Mouse (Mus musculus): ENCODE measurements around the gene Adam12. TPM values are rescaled to one million over a fixed set of nuclear protein-coding genes. Genes with fewer than 3 reads are reported as not detected.

The Adam12 gene
- polyA plus RNA-seq, 1 experiment from 2014 or later: 8.8 TPM

- no peak for ATAC-seq (replicated peaks; ENCODE audit: insufficient number of reproducible peaks, low FRiP score, low TSS enrichment)
- H3K36me3 ChIP-seq (ENCODE audit: control insufficient read depth, insufficient read depth, low read length): no peaks in the 10 kb centered on the region
- no peaks in the 10 kb centered on the region for H3K27me3 ChIP-seq (ENCODE audit: control insufficient read depth, insufficient read depth, low read length)
- no peak overlapping the region for H3K4me3 ChIP-seq (ENCODE audit: low read depth, low read length)
- no peak overlapping the region for H3K4me2 ChIP-seq
- H3K27ac ChIP-seq (ENCODE audit: low read depth, low read length): no peak overlapping the region
- no peak overlapping the region for H3K9ac ChIP-seq (ENCODE audit: low read depth, low read length)
- 77% methylated on average over 3 of the region's 3 CpGs for WGBS (ENCODE audit: insufficient replicate concordance)
- no peaks in the 10 kb centered on the region for H3K4me1 ChIP-seq (ENCODE audit: control insufficient read depth, insufficient read depth, low read length)
- H3K9me3 ChIP-seq (replicated peaks; ENCODE audit: control insufficient read depth, low read length): no peaks in the 10 kb centered on the region
These were observed 355.8 kb downstream of the Adam12 start for GRCm38 (mm10) chr7:133876139-133876538.

GRCm38 (mm10) chr7:133872701-133873100 is 359.2 kb downstream of the Adam12 start:
- no peaks in the 10 kb centered on the region for H3K27me3 ChIP-seq (ENCODE audit: control insufficient read depth, insufficient read depth, low read length)
- no peak overlapping the region for H3K4me2 ChIP-seq
- ATAC-seq (replicated peaks; ENCODE audit: insufficient number of reproducible peaks, low FRiP score, low TSS enrichment): no peak
- H3K4me3 ChIP-seq (ENCODE audit: low read depth, low read length): no peak overlapping the region
- WGBS (ENCODE audit: insufficient replicate concordance): 67% methylated on average over 5 of the region's 5 CpGs
- no peaks in the 10 kb centered on the region for H3K9me3 ChIP-seq (replicated peaks; ENCODE audit: control insufficient read depth, low read length)
- H3K27ac ChIP-seq (ENCODE audit: low read depth, low read length): no peak overlapping the region
- no peaks in the 10 kb centered on the region for H3K4me1 ChIP-seq (ENCODE audit: control insufficient read depth, insufficient read depth, low read length)
- no peak overlapping the region for H3K9ac ChIP-seq (ENCODE audit: low read depth, low read length)
- no peaks in the 10 kb centered on the region for H3K36me3 ChIP-seq (ENCODE audit: control insufficient read depth, insufficient read depth, low read length)

- no peak for ATAC-seq (replicated peaks; ENCODE audit: insufficient number of reproducible peaks, low FRiP score, low TSS enrichment)
- H3K9me3 ChIP-seq (replicated peaks; ENCODE audit: control insufficient read depth, low read length): no peaks in the 10 kb centered on the region
- no peaks in the 10 kb centered on the region for H3K27me3 ChIP-seq (ENCODE audit: control insufficient read depth, insufficient read depth, low read length)
- H3K4me3 ChIP-seq (ENCODE audit: low read depth, low read length): no peak overlapping the region
- H3K4me2 ChIP-seq: no peak overlapping the region
- WGBS (ENCODE audit: insufficient replicate concordance): 79% methylated on average over 4 of the region's 4 CpGs
- H3K4me1 ChIP-seq (ENCODE audit: control insufficient read depth, insufficient read depth, low read length): no peaks in the 10 kb centered on the region
- H3K36me3 ChIP-seq (ENCODE audit: control insufficient read depth, insufficient read depth, low read length): no peaks in the 10 kb centered on the region
- no peak overlapping the region for H3K27ac ChIP-seq (ENCODE audit: low read depth, low read length)
- no peak overlapping the region for H3K9ac ChIP-seq (ENCODE audit: low read depth, low read length)
These were observed 361.7 kb downstream of the Adam12 start for GRCm38 (mm10) chr7:133870265-133870664.

- WGBS (ENCODE audit: insufficient replicate concordance): 80% methylated on average over 4 of the region's 4 CpGs
- Histone ChIP-seq H3K9ac (ENCODE audit: low read depth, low read length) (no peak overlapping the region), H3K9me3 (replicated peaks; ENCODE audit: control insufficient read depth, low read length) (no peaks in the 10 kb centered on the region), H3K36me3 (ENCODE audit: control insufficient read depth, insufficient read depth, low read length) (no peaks in the 10 kb centered on the region), H3K4me3 (ENCODE audit: low read depth, low read length) (no peak overlapping the region), H3K27ac (ENCODE audit: low read depth, low read length) (no peak overlapping the region), H3K4me2 (no peak overlapping the region), H3K27me3 (ENCODE audit: control insufficient read depth, insufficient read depth, low read length) (no peaks in the 10 kb centered on the region), H3K4me1 (ENCODE audit: control insufficient read depth, insufficient read depth, low read length) (no peaks in the 10 kb centered on the region)
- no peak for ATAC-seq (replicated peaks; ENCODE audit: insufficient number of reproducible peaks, low FRiP score, low TSS enrichment)
These were observed 368.3 kb downstream of the Adam12 start for GRCm38 (mm10) chr7:133863684-133864083.

GRCm38 (mm10) chr7:133863151-133863550 is 368.8 kb downstream of the Adam12 start:
- 70% methylated on average over 3 of the region's 3 CpGs for WGBS (ENCODE audit: insufficient replicate concordance)
- H3K27ac ChIP-seq (ENCODE audit: low read depth, low read length): no peak overlapping the region
- H3K4me1 ChIP-seq (ENCODE audit: control insufficient read depth, insufficient read depth, low read length): no peaks in the 10 kb centered on the region
- no peak for ATAC-seq (replicated peaks; ENCODE audit: insufficient number of reproducible peaks, low FRiP score, low TSS enrichment)
- no peaks in the 10 kb centered on the region for H3K27me3 ChIP-seq (ENCODE audit: control insufficient read depth, insufficient read depth, low read length)
- H3K36me3 ChIP-seq (ENCODE audit: control insufficient read depth, insufficient read depth, low read length): no peaks in the 10 kb centered on the region
- no peak overlapping the region for H3K9ac ChIP-seq (ENCODE audit: low read depth, low read length)
- no peak overlapping the region for H3K4me2 ChIP-seq
- no peaks in the 10 kb centered on the region for H3K9me3 ChIP-seq (replicated peaks; ENCODE audit: control insufficient read depth, low read length)
- no peak overlapping the region for H3K4me3 ChIP-seq (ENCODE audit: low read depth, low read length)

- Histone ChIP-seq H3K36me3 (ENCODE audit: control insufficient read depth, insufficient read depth, low read length) (no peaks in the 10 kb centered on the region), H3K4me1 (ENCODE audit: control insufficient read depth, insufficient read depth, low read length) (no peaks in the 10 kb centered on the region), H3K27me3 (ENCODE audit: control insufficient read depth, insufficient read depth, low read length) (no peaks in the 10 kb centered on the region), H3K4me2 (no peak overlapping the region), H3K27ac (ENCODE audit: low read depth, low read length) (no peak overlapping the region), H3K9me3 (replicated peaks; ENCODE audit: control insufficient read depth, low read length) (no peaks in the 10 kb centered on the region), H3K4me3 (ENCODE audit: low read depth, low read length) (no peak overlapping the region), H3K9ac (ENCODE audit: low read depth, low read length) (no peak overlapping the region)
- 90% methylated on average over 5 of the region's 5 CpGs for WGBS (ENCODE audit: insufficient replicate concordance)
- no peak for ATAC-seq (replicated peaks; ENCODE audit: insufficient number of reproducible peaks, low FRiP score, low TSS enrichment)
These were observed 369.2 kb downstream of the Adam12 start for GRCm38 (mm10) chr7:133862723-133863122.

- Histone ChIP-seq H3K4me3 (ENCODE audit: low read depth, low read length) (no peak overlapping the region), H3K4me1 (ENCODE audit: control insufficient read depth, insufficient read depth, low read length) (no peaks in the 10 kb centered on the region), H3K36me3 (ENCODE audit: control insufficient read depth, insufficient read depth, low read length) (no peaks in the 10 kb centered on the region), H3K9ac (ENCODE audit: low read depth, low read length) (no peak overlapping the region), H3K27ac (ENCODE audit: low read depth, low read length) (no peak overlapping the region), H3K9me3 (replicated peaks; ENCODE audit: control insufficient read depth, low read length) (no peaks in the 10 kb centered on the region), H3K4me2 (no peak overlapping the region), H3K27me3 (ENCODE audit: control insufficient read depth, insufficient read depth, low read length) (no peaks in the 10 kb centered on the region)
- WGBS (ENCODE audit: insufficient replicate concordance): 89% methylated on average over 6 of the region's 6 CpGs
- ATAC-seq (replicated peaks; ENCODE audit: insufficient number of reproducible peaks, low FRiP score, low TSS enrichment): no peak
These were observed 369.7 kb downstream of the Adam12 start for GRCm38 (mm10) chr7:133862233-133862632.

GRCm38 (mm10) chr7:133859548-133859947 is 372.4 kb downstream of the Adam12 start:
- Histone ChIP-seq H3K27me3 (ENCODE audit: control insufficient read depth, insufficient read depth, low read length) (no peaks in the 10 kb centered on the region), H3K4me2 (no peak overlapping the region), H3K9ac (ENCODE audit: low read depth, low read length) (no peak overlapping the region), H3K9me3 (replicated peaks; ENCODE audit: control insufficient read depth, low read length) (no peaks in the 10 kb centered on the region), H3K36me3 (ENCODE audit: control insufficient read depth, insufficient read depth, low read length) (no peaks in the 10 kb centered on the region), H3K27ac (ENCODE audit: low read depth, low read length) (no peak overlapping the region), H3K4me1 (ENCODE audit: control insufficient read depth, insufficient read depth, low read length) (no peaks in the 10 kb centered on the region), H3K4me3 (ENCODE audit: low read depth, low read length) (no peak overlapping the region)
- WGBS (ENCODE audit: insufficient replicate concordance): 68% methylated on average over 4 of the region's 4 CpGs
- no peak for ATAC-seq (replicated peaks; ENCODE audit: insufficient number of reproducible peaks, low FRiP score, low TSS enrichment)

GRCm38 (mm10) chr7:133858506-133858905 is 373.4 kb downstream of the Adam12 start:
- Histone ChIP-seq H3K36me3 (ENCODE audit: control insufficient read depth, insufficient read depth, low read length) (no peaks in the 10 kb centered on the region), H3K9me3 (replicated peaks; ENCODE audit: control insufficient read depth, low read length) (no peaks in the 10 kb centered on the region), H3K4me3 (ENCODE audit: low read depth, low read length) (no peak overlapping the region), H3K27ac (ENCODE audit: low read depth, low read length) (no peak overlapping the region), H3K27me3 (ENCODE audit: control insufficient read depth, insufficient read depth, low read length) (no peaks in the 10 kb centered on the region), H3K9ac (ENCODE audit: low read depth, low read length) (no peak overlapping the region), H3K4me1 (ENCODE audit: control insufficient read depth, insufficient read depth, low read length) (no peaks in the 10 kb centered on the region), H3K4me2 (no peak overlapping the region)
- 85% methylated on average over 3 of the region's 3 CpGs for WGBS (ENCODE audit: insufficient replicate concordance)
- ATAC-seq (replicated peaks; ENCODE audit: insufficient number of reproducible peaks, low FRiP score, low TSS enrichment): no peak
